Mouse (Mus musculus) heart, embryonic 15.5 days (tissue): ENCODE results near the gene Mcoln2. TPM values are rescaled to one million over a fixed set of nuclear protein-coding genes. Genes with fewer than 3 reads are reported as not detected.

Experiments
- ATAC-seq: fragments of 200-750 bp; cut with Nextera tagmentation; replicated peaks from 2 replicates; pipeline ENCODE4 v1.8.0; 2017; ENCODE audit warnings: low read depth, moderate TSS enrichment; ENCODE audit not compliant: insufficient number of reproducible peaks, insufficient read depth, low FRiP score
- H3K27ac ChIP-seq: fragments of 300-500 bp; sonication (generic); 2 replicates; pipeline ENCODE4 v1.5.1; 2015; ENCODE audit warnings: mild to moderate bottlenecking, inconsistent platforms
- H3K27me3 ChIP-seq: fragments of 300-500 bp; sonication (generic); 2 replicates; pipeline ENCODE4 v1.6.1; 2015; ENCODE audit warnings: inconsistent platforms
- H3K36me3 ChIP-seq: fragments of 300-500 bp; sonication (generic); 2 replicates; pipeline ENCODE4 v1.6.1; 2015; ENCODE audit warnings: mild to moderate bottlenecking, inconsistent platforms
- H3K4me1 ChIP-seq: fragments of 300-500 bp; sonication (generic); replicated peaks from 2 replicates; pipeline ENCODE4 v1.6.1; 2015; ENCODE audit warnings: inconsistent platforms
- H3K4me2 ChIP-seq: fragments of 300-500 bp; sonication (generic); 2 replicates; pipeline ENCODE4 v1.6.1; 2015; ENCODE audit warnings: inconsistent platforms, mild to moderate bottlenecking, moderate library complexity
- H3K4me3 ChIP-seq: fragments of 300-500 bp; sonication (generic); 2 replicates; pipeline ENCODE4 v1.5.1; 2015; ENCODE audit warnings: mild to moderate bottlenecking, inconsistent platforms
- H3K9ac ChIP-seq: fragments of 300-500 bp; sonication (generic); 2 replicates; pipeline ENCODE4 v1.6.1; 2015; ENCODE audit warnings: mild to moderate bottlenecking, inconsistent platforms
- H3K9me3 ChIP-seq: fragments of 300-500 bp; sonication (generic); replicated peaks from 2 replicates; pipeline ENCODE4 v1.6.1; 2016; ENCODE audit warnings: inconsistent platforms
- WGBS: fragments of 180-500 bp; shearing (Covaris S2); methylation state at CpG from one replicate; pipeline ENCODE4 v1.1.7; 2015; ENCODE audit warnings: mixed read lengths; 5-methylcytosine and 5-hydroxymethylcytosine counted together
- polyA plus RNA-seq: library from polyadenylated mRNA; unstranded; fragments of >200 nt; fragmentation: Nextera tagmentation; extraction: Ambion mirVana; gene quantifications from 2 replicates; pipeline ENCODE4 v1.2.1, GENCODE M21; 2015

The Mcoln2 gene
- polyA plus RNA-seq, 1 experiment from 2014 or later: 0.35 TPM

DNA sequence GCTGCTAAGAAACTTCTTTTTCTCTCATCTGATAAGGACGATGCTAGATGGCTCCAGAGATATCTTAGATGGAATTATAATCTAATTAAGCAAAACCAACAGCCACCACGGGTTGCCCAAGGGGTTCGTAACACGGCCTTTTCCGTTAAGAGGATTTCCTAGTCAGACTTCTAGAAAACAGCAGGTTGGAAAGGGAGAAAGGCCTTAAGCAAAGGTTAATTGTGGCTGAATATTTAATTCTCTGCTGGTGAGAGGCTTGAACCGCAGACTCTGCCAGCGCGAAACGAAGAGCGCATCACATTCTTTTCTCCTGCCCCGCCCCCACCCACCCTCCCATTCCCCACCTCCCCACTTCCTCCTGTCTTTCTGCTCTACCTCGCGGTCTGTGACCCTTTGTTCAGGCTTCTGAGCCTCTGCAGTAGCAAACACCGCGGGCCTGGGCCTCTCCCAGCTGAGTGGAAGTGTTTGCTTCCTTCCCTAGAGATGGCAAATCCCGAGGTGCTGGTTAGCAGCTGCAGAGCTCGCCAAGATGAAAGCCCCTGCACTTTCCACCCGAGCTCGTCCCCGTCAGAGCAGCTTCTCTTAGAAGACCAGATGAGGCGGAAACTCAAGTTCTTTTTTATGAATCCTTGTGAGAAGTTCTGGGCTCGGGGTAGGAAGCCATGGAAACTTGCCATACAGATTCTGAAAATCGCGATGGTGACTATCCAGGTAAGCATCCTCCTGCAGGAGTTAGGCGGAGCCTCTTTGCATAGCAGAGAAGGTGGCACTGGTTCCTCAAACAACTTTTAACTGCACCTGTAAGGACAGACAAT lies 28.1 kb upstream of the Mcoln2 start:
- Histone ChIP-seq H3K27ac (no peak overlapping the region), H3K4me2 (peak overlapping the region; percentile 42), H3K27me3 (peaks cover 20% of the 10 kb centered on the region), H3K4me1 (peaks cover 19% of the 10 kb centered on the region), H3K9me3 (no peaks in the 10 kb centered on the region), H3K4me3 (peak overlapping the region; percentile 4), H3K36me3 (no peaks in the 10 kb centered on the region), H3K9ac (no peak overlapping the region)
- 0 out of 2 replicates have a peak, but pooled peaks have one; percentile 45 for ATAC-seq
- WGBS: 14% methylated on average over 25 of the region's 25 CpGs

GRCm38 (mm10) chr3:146122125-146122420 lies 27.6 kb upstream of the Mcoln2 start:
- H3K36me3 ChIP-seq: no peaks in the 10 kb centered on the region
- H3K9me3 ChIP-seq: no peaks in the 10 kb centered on the region
- H3K4me1 ChIP-seq: peaks cover 17% of the 10 kb centered on the region
- no peak overlapping the region for H3K4me2 ChIP-seq
- H3K27ac ChIP-seq: no peak overlapping the region
- no peak overlapping the region for H3K9ac ChIP-seq
- WGBS: 65% methylated on average over 3 of the region's 3 CpGs
- H3K27me3 ChIP-seq: peaks cover 14% of the 10 kb centered on the region
- no peak overlapping the region for H3K4me3 ChIP-seq
- ATAC-seq: no peak

- WGBS: 82% methylated on average over 8 of the region's 8 CpGs
- no peak for ATAC-seq
These were observed 26.7 kb upstream of the Mcoln2 start for GRCm38 (mm10) chr3:146122807-146123463.

DNA sequence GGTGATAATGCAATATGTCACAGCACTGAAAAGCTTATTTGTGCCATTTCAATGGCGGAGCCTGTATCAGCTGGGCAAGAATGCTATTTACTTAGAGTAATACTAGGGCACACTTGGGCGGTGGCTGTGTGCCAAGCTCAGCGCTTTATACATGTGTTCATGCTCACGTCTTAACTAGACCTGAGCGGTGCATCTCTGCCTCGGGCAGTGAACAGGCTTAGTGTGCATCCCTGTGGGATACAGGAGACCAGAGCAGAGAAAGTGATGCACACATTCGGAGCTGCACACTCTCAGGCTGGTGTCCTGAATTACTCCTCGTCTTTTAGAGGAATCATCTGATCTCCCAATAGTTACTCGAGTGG lies 26.2 kb upstream of the Mcoln2 start:
- H3K27ac ChIP-seq: no peak overlapping the region
- peaks cover under 1% of the 10 kb centered on the region; the same call in 1 of the 2 replicates for H3K27me3 ChIP-seq
- H3K4me3 ChIP-seq: no peak overlapping the region
- H3K9ac ChIP-seq: no peak overlapping the region
- H3K4me2 ChIP-seq: no peak overlapping the region
- no peaks in the 10 kb centered on the region for H3K9me3 ChIP-seq
- WGBS: 69% methylated on average over 9 of the region's 9 CpGs
- no peak for ATAC-seq
- peaks cover 9% of the 10 kb centered on the region; the same call in 1 of the 2 replicates for H3K4me1 ChIP-seq
- no peaks in the 10 kb centered on the region for H3K36me3 ChIP-seq

More at GRCm38 (mm10) chr3:146122807-146123463, 26.7 kb upstream of the Mcoln2 start:
- no peak overlapping the region for H3K4me3 ChIP-seq
- peaks cover 6% of the 10 kb centered on the region for H3K27me3 ChIP-seq
- peaks cover 9% of the 10 kb centered on the region; the same call in 1 of the 2 replicates for H3K4me1 ChIP-seq
- no peaks in the 10 kb centered on the region for H3K36me3 ChIP-seq
- H3K9ac ChIP-seq: no peak overlapping the region
- H3K27ac ChIP-seq: no peak overlapping the region
- H3K9me3 ChIP-seq: no peaks in the 10 kb centered on the region
- no peak overlapping the region for H3K4me2 ChIP-seq

- H3K4me3 ChIP-seq: no peak overlapping the region
- H3K36me3 ChIP-seq: no peaks in the 10 kb centered on the region
- 33% methylated on average over 6 of the region's 6 CpGs for WGBS
- H3K4me2 ChIP-seq: no peak overlapping the region
- peaks cover 4% of the 10 kb centered on the region; the same call in 1 of the 2 replicates for H3K27me3 ChIP-seq
- no peak overlapping the region for H3K27ac ChIP-seq
- H3K4me1 ChIP-seq: 0 out of 2 replicates have a peak, but pooled peaks cover 3% of the 10 kb centered on the region
- no peaks in the 10 kb centered on the region for H3K9me3 ChIP-seq
- no peak overlapping the region for H3K9ac ChIP-seq
- no peak for ATAC-seq
These were observed 22.4 kb upstream of the Mcoln2 start for GRCm38 (mm10) chr3:146127205-146127604.

- no peaks in the 10 kb centered on the region for H3K4me1 ChIP-seq
- no peak overlapping the region for H3K4me3 ChIP-seq
- no peaks in the 10 kb centered on the region for H3K36me3 ChIP-seq
- no peak overlapping the region for H3K4me2 ChIP-seq
- H3K9ac ChIP-seq: no peak overlapping the region
- H3K27ac ChIP-seq: no peak overlapping the region
- H3K9me3 ChIP-seq: no peaks in the 10 kb centered on the region
- 61% methylated on average over 9 of the region's 9 CpGs for WGBS
- no peaks in the 10 kb centered on the region for H3K27me3 ChIP-seq
- ATAC-seq: no peak
These were observed 14.8 kb upstream of the Mcoln2 start for GRCm38 (mm10) chr3:146134834-146135233.

DNA sequence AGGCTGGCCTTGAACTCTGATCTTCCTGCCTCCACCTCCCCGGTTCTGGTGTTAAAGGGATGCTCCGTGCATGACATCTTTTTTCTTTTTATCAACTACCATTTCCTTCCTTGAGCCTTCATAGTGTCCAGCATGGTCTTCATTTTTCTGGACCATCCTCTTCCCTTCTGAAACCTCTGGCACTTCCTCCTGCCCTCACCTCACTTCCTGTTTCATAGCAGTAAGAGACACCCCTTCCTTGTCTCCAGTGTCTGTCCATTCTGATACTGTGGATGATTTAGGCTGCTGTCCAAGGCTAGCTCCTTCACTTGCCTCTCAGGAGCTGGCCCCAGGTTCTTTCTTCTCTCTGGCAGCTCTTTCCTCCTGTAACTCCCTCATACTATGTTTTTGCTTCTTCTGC lies 14.2 kb upstream of the Mcoln2 start:
- Histone ChIP-seq H3K27me3 (no peaks in the 10 kb centered on the region), H3K4me3 (no peak overlapping the region), H3K9me3 (no peaks in the 10 kb centered on the region), H3K9ac (no peak overlapping the region), H3K36me3 (no peaks in the 10 kb centered on the region), H3K27ac (no peak overlapping the region), H3K4me2 (no peak overlapping the region), H3K4me1 (no peaks in the 10 kb centered on the region)
- no peak for ATAC-seq
- WGBS: 74% methylated on average over 2 of the region's 2 CpGs

- Histone ChIP-seq H3K4me1 (no peaks in the 10 kb centered on the region), H3K4me2 (no peak overlapping the region), H3K4me3 (no peak overlapping the region), H3K27me3 (no peaks in the 10 kb centered on the region), H3K9ac (no peak overlapping the region), H3K9me3 (no peaks in the 10 kb centered on the region), H3K36me3 (no peaks in the 10 kb centered on the region), H3K27ac (no peak overlapping the region)
- no peak for ATAC-seq
- WGBS: 23% methylated on average over 10 of the region's 10 CpGs
These were observed 13.2 kb upstream of the Mcoln2 start for GRCm38 (mm10) chr3:146136422-146136821.

GRCm38 (mm10) chr3:146140276-146140675 lies 9.4 kb upstream of the Mcoln2 start:
- Histone ChIP-seq H3K9ac (no peak overlapping the region), H3K27me3 (no peaks in the 10 kb centered on the region), H3K4me3 (no peak overlapping the region), H3K4me1 (no peaks in the 10 kb centered on the region), H3K36me3 (no peaks in the 10 kb centered on the region), H3K4me2 (no peak overlapping the region), H3K9me3 (no peaks in the 10 kb centered on the region), H3K27ac (no peak overlapping the region)
- 87% methylated on average over 7 of the region's 7 CpGs for whole genome bisulfite sequencing
- ATAC-seq: no peak

- no peak for ATAC-seq
- Histone ChIP-seq H3K4me1 (no peaks in the 10 kb centered on the region), H3K4me2 (no peak overlapping the region), H3K27me3 (no peaks in the 10 kb centered on the region), H3K9me3 (no peaks in the 10 kb centered on the region), H3K36me3 (no peaks in the 10 kb centered on the region), H3K4me3 (no peak overlapping the region), H3K27ac (no peak overlapping the region), H3K9ac (no peak overlapping the region)
- WGBS: 80% methylated on average over 7 of the region's 7 CpGs
These were observed 7.1 kb upstream of the Mcoln2 start for GRCm38 (mm10) chr3:146142523-146142922.

DNA sequence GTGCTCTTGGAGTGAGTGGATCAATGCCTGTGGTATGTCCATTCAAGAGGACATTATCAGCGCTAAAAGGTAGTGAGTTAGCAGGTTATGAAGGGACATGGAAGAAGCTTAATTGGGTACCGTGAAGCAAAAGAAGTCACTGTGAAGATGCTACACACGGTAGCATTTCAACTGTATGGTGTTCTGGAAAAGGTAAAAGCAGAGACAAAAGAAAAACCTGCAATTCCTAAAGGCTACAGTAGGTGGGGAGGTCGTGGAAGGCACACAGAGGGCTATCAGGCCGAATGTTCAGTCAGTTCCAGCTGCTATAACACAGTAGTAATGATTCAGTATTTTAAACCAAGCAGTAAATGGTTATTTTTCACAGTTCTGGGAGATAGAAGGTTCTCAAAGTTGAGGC lies 4.1 kb upstream of the Mcoln2 start:
- Histone ChIP-seq H3K36me3 (no peaks in the 10 kb centered on the region), H3K4me3 (no peak overlapping the region), H3K27ac (no peak overlapping the region), H3K27me3 (peaks cover 3% of the 10 kb centered on the region; the same call in 1 of the 2 replicates), H3K9me3 (no peaks in the 10 kb centered on the region), H3K4me2 (no peak overlapping the region), H3K9ac (no peak overlapping the region), H3K4me1 (peaks cover 8% of the 10 kb centered on the region)
- WGBS: 45% methylated on average over 5 of the region's 5 CpGs
- no peak for ATAC-seq

DNA sequence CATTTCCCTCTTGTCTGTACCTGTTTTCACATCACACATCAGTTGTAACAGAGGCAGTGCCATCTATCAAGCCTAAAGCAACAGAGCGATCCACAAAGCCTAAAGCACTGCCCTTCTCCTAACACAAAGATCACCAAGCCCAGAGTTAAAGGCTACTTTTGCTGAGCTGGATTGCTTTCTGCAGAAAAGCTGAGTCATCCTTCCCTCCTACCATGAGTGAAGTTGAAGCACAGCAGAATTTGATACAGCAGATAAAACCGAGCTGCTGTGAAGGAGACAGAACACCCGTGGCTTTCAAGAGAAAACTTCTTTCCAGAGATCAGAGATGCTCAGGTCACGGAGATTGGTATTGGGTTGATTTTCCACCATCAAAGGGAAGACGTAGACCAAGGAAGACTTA lies 3.5 kb upstream of the Mcoln2 start:
- H3K27ac ChIP-seq: no peak overlapping the region
- no peak overlapping the region for H3K4me2 ChIP-seq
- peaks cover 10% of the 10 kb centered on the region; the same call in 1 of the 2 replicates for H3K27me3 ChIP-seq
- H3K9ac ChIP-seq: no peak overlapping the region
- H3K4me3 ChIP-seq: no peak overlapping the region
- peaks cover 12% of the 10 kb centered on the region for H3K4me1 ChIP-seq
- H3K36me3 ChIP-seq: no peaks in the 10 kb centered on the region
- ATAC-seq: no peak
- 53% methylated on average over 5 of the region's 5 CpGs for WGBS
- H3K9me3 ChIP-seq: no peaks in the 10 kb centered on the region
